Mouse (Mus musculus) bone marrow macrophage, adult 2 months (primary cell): ENCODE data around the gene Hsfy2. TPM values are rescaled to one million over a fixed set of nuclear protein-coding genes. Genes with fewer than 3 reads are reported as not detected.

Experiments
- H3K27ac ChIP-seq: 2 replicates; pipeline ENCODE4 v1.5.1; 2012; ENCODE audit warnings: low read depth, low read length; ENCODE audit not compliant: insufficient read depth
- H3K4me1 ChIP-seq: 2 replicates; pipeline ENCODE4 v1.6.1; 2012; ENCODE audit warnings: low read length; ENCODE audit not compliant: control insufficient read depth, insufficient read depth
- H3K4me3 ChIP-seq: 2 replicates; pipeline ENCODE4 v1.5.1; 2012; ENCODE audit warnings: mild to moderate bottlenecking, low read length, moderate library complexity; ENCODE audit not compliant: insufficient read depth
- CTCF ChIP-seq: IDR thresholded peaks from 2 replicates; pipeline ENCODE4 v1.5.1; 2012; ENCODE audit warnings: low read depth, mild to moderate bottlenecking, low read length, moderate library complexity
- POLR2A ChIP-seq: IDR thresholded peaks from 2 replicates; pipeline ENCODE4 v1.6.1; 2012; ENCODE audit warnings: mild to moderate bottlenecking, low read depth, low read length, borderline replicate concordance
- polyA plus RNA-seq: library from polyadenylated mRNA; stranded (reverse); fragments of >200 nt; gene quantifications from 2 replicates; pipeline ENCODE4 v1.2.4, GENCODE M21; 2012; ENCODE audit not compliant: missing spikeins, insufficient read depth, insufficient read length

The Hsfy2 gene
- polyA plus RNA-seq, 1 experiment: not detected

DNA sequence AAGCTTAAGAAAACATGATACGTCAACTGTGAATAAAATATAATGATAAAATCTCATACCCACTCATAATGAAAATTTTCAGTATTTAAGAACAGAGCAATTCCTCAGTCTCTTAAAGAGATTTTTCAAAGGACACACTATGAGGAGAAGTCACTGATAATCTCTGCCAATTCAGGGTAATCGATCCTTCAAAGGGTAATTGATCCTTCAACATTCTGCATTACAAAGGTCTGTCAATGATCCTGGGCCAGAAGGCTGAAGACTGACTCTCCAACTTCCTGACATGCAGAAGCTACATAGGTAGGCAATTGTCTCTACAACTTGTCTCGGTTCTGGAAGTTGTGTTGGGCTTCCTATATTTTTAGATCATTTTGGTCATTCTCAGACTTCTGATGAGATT lies 12.9 kb downstream of the Hsfy2 start:
- Histone ChIP-seq H3K4me1 (peaks cover 2% of the 10 kb centered on the region; the same call in 1 of the 2 replicates), H3K4me3 (no peak overlapping the region), H3K27ac (no peak overlapping the region)
- TF ChIP-seq CTCF: no peak
- no peak for TF ChIP-seq POLR2A

DNA sequence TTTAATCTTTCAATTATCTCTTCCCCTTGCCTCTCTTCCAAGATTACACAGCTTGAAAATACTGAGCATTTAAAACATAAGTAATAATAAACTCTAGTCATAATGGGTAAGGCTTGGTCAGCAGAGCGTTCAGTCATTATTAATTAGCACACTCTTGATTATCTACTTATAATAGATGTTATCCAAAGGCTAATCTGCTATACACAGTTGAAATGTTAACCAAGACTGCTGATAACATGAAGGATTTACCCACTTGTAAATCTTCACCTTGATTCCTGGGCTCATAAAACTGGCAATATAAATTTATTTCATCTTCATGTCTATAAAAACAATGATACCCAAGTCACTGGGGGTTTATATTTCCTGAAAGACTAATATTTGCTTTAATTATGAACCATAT lies 24.9 kb downstream of the Hsfy2 start:
- H3K27ac ChIP-seq: no peak overlapping the region
- H3K4me1 ChIP-seq: no peaks in the 10 kb centered on the region
- no peak for TF ChIP-seq CTCF
- H3K4me3 ChIP-seq: no peak overlapping the region
